Mouse (Mus musculus): Measurements from ENCODE around the gene Gosr1. TPM values are rescaled to one million over a fixed set of nuclear protein-coding genes. Genes with fewer than 3 reads are reported as not detected.
A peak's percentile ranks its signal among the peaks of the same experiment; 100 is the strongest.

Gene Gosr1
- polyA plus RNA-seq, 1 experiment from 2014 or later: 32.7 TPM

- H3K9me3 ChIP-seq (ENCODE audit: control insufficient read depth, low read length): no peaks in the 10 kb centered on the region
- H3K36me3 ChIP-seq (ENCODE audit: control insufficient read depth, insufficient read depth, low read length): peaks cover 5% of the 10 kb centered on the region
- H3K27me3 ChIP-seq (ENCODE audit: control insufficient read depth, insufficient read depth, low read length): no peaks in the 10 kb centered on the region
- no peak overlapping the region for H3K4me2 ChIP-seq (ENCODE audit: low read depth, severe bottlenecking)
- H3K27ac ChIP-seq (replicated peaks; ENCODE audit: low read depth, low read length): no peak overlapping the region
- no peak overlapping the region for H3K9ac ChIP-seq (ENCODE audit: low read length)
- ATAC-seq (ENCODE audit: insufficient number of reproducible peaks, low FRiP score, low TSS enrichment, low read depth): no peak
- 89% methylated on average over 6 of the region's 6 CpGs for WGBS
- H3K4me1 ChIP-seq (ENCODE audit: control insufficient read depth, insufficient read depth, low read length): no peaks in the 10 kb centered on the region
- H3K4me3 ChIP-seq (ENCODE audit: low read depth, low read length): no peak overlapping the region
- no peak for DNase-seq (ENCODE audit: low spot score)
Measured at GRCm38 (mm10) chr11:76797236-76797635, 33.9 kb upstream of the Gosr1 start.

- H3K9me3 ChIP-seq (ENCODE audit: control insufficient read depth, low read length): no peaks in the 10 kb centered on the region
- WGBS: 93% methylated on average over 5 of the region's 5 CpGs
- no peak overlapping the region for H3K9ac ChIP-seq (ENCODE audit: low read length)
- no peaks in the 10 kb centered on the region for H3K4me1 ChIP-seq (ENCODE audit: control insufficient read depth, insufficient read depth, low read length)
- peaks cover 5% of the 10 kb centered on the region for H3K36me3 ChIP-seq (ENCODE audit: control insufficient read depth, insufficient read depth, low read length)
- H3K27ac ChIP-seq (replicated peaks; ENCODE audit: low read depth, low read length): no peak overlapping the region
- no peaks in the 10 kb centered on the region for H3K27me3 ChIP-seq (ENCODE audit: control insufficient read depth, insufficient read depth, low read length)
- no peak overlapping the region for H3K4me3 ChIP-seq (ENCODE audit: low read depth, low read length)
- DNase-seq (ENCODE audit: low spot score) (no peak), ATAC-seq (ENCODE audit: insufficient number of reproducible peaks, low FRiP score, low TSS enrichment, low read depth) (no peak)
- H3K4me2 ChIP-seq (ENCODE audit: low read depth, severe bottlenecking): no peak overlapping the region
Measured at GRCm38 (mm10) chr11:76795326-76795725, 31.9 kb upstream of the Gosr1 start.

GRCm38 (mm10) chr11:76791331-76791730, 28.0 kb upstream of the Gosr1 start:
- WGBS: 88% methylated on average over 7 of the region's 7 CpGs

GRCm38 (mm10) chr11:76789252-76789651, 25.9 kb upstream of the Gosr1 start:
- H3K9ac ChIP-seq (ENCODE audit: low read length): no peak overlapping the region
- DNase-seq (ENCODE audit: low spot score): peak; percentile 71
- no peak for ATAC-seq (ENCODE audit: insufficient number of reproducible peaks, low FRiP score, low TSS enrichment, low read depth)
- no peaks in the 10 kb centered on the region for H3K27me3 ChIP-seq (ENCODE audit: control insufficient read depth, insufficient read depth, low read length)
- 97% methylated on average over 1 of the region's 1 CpGs for WGBS
- H3K27ac ChIP-seq (replicated peaks; ENCODE audit: low read depth, low read length): no peak overlapping the region
- H3K4me2 ChIP-seq (ENCODE audit: low read depth, severe bottlenecking): no peak overlapping the region
- H3K4me3 ChIP-seq (ENCODE audit: low read depth, low read length): no peak overlapping the region
- H3K9me3 ChIP-seq (ENCODE audit: control insufficient read depth, low read length): no peaks in the 10 kb centered on the region
- H3K36me3 ChIP-seq (ENCODE audit: control insufficient read depth, insufficient read depth, low read length): no peaks in the 10 kb centered on the region; the same call in 1 of the 2 replicates
- H3K4me1 ChIP-seq (ENCODE audit: control insufficient read depth, insufficient read depth, low read length): no peaks in the 10 kb centered on the region

More at GRCm38 (mm10) chr11:76791331-76791730, 28.0 kb upstream of the Gosr1 start:
- Histone ChIP-seq H3K4me1 (ENCODE audit: control insufficient read depth, insufficient read depth, low read length) (no peaks in the 10 kb centered on the region), H3K4me3 (ENCODE audit: low read depth, low read length) (no peak overlapping the region), H3K9ac (ENCODE audit: low read length) (no peak overlapping the region), H3K27me3 (ENCODE audit: control insufficient read depth, insufficient read depth, low read length) (no peaks in the 10 kb centered on the region), H3K9me3 (ENCODE audit: control insufficient read depth, low read length) (no peaks in the 10 kb centered on the region), H3K4me2 (ENCODE audit: low read depth, severe bottlenecking) (no peak overlapping the region), H3K36me3 (ENCODE audit: control insufficient read depth, insufficient read depth, low read length) (no peaks in the 10 kb centered on the region; the same call in 1 of the 2 replicates), H3K27ac (replicated peaks; ENCODE audit: low read depth, low read length) (no peak overlapping the region)
- DNase-seq (ENCODE audit: low spot score): no peak
- no peak for ATAC-seq (ENCODE audit: insufficient number of reproducible peaks, low FRiP score, low TSS enrichment, low read depth)

GRCm38 (mm10) chr11:76775533-76775932, 12.2 kb upstream of the Gosr1 start:
- DNase-seq (ENCODE audit: low spot score) (no peak), ATAC-seq (ENCODE audit: insufficient number of reproducible peaks, low FRiP score, low TSS enrichment, low read depth) (no peak)
- H3K27ac ChIP-seq (replicated peaks; ENCODE audit: low read depth, low read length): no peak overlapping the region
- no peak overlapping the region for H3K9ac ChIP-seq (ENCODE audit: low read length)
- no peaks in the 10 kb centered on the region for H3K9me3 ChIP-seq (ENCODE audit: control insufficient read depth, low read length)
- no peaks in the 10 kb centered on the region for H3K4me1 ChIP-seq (ENCODE audit: control insufficient read depth, insufficient read depth, low read length)
- H3K27me3 ChIP-seq (ENCODE audit: control insufficient read depth, insufficient read depth, low read length): no peaks in the 10 kb centered on the region
- H3K36me3 ChIP-seq (ENCODE audit: control insufficient read depth, insufficient read depth, low read length): no peaks in the 10 kb centered on the region
- no peak overlapping the region for H3K4me2 ChIP-seq (ENCODE audit: low read depth, severe bottlenecking)
- WGBS: 83% methylated on average over 8 of the region's 8 CpGs
- H3K4me3 ChIP-seq (ENCODE audit: low read depth, low read length): no peak overlapping the region

- ATAC-seq (ENCODE audit: insufficient number of reproducible peaks, low FRiP score, low TSS enrichment, low read depth) (no peak), DNase-seq (ENCODE audit: low spot score) (no peak)
- Histone ChIP-seq H3K4me1 (ENCODE audit: control insufficient read depth, insufficient read depth, low read length) (no peaks in the 10 kb centered on the region), H3K9me3 (ENCODE audit: control insufficient read depth, low read length) (no peaks in the 10 kb centered on the region), H3K27me3 (ENCODE audit: control insufficient read depth, insufficient read depth, low read length) (no peaks in the 10 kb centered on the region), H3K9ac (ENCODE audit: low read length) (no peak overlapping the region), H3K4me2 (ENCODE audit: low read depth, severe bottlenecking) (no peak overlapping the region), H3K36me3 (ENCODE audit: control insufficient read depth, insufficient read depth, low read length) (no peaks in the 10 kb centered on the region), H3K27ac (replicated peaks; ENCODE audit: low read depth, low read length) (no peak overlapping the region), H3K4me3 (ENCODE audit: low read depth, low read length) (no peak overlapping the region)
- WGBS: 78% methylated on average over 3 of the region's 3 CpGs
Measured at GRCm38 (mm10) chr11:76773811-76774210, 10.4 kb upstream of the Gosr1 start.

GRCm38 (mm10) chr11:76770566-76770965, 7.2 kb upstream of the Gosr1 start:
- no peak overlapping the region for H3K9ac ChIP-seq (ENCODE audit: low read length)
- 88% methylated on average over 5 of the region's 5 CpGs for WGBS
- H3K4me1 ChIP-seq (ENCODE audit: control insufficient read depth, insufficient read depth, low read length): no peaks in the 10 kb centered on the region
- no peaks in the 10 kb centered on the region for H3K36me3 ChIP-seq (ENCODE audit: control insufficient read depth, insufficient read depth, low read length)
- no peaks in the 10 kb centered on the region for H3K27me3 ChIP-seq (ENCODE audit: control insufficient read depth, insufficient read depth, low read length)
- no peak overlapping the region for H3K4me2 ChIP-seq (ENCODE audit: low read depth, severe bottlenecking)
- DNase-seq (ENCODE audit: low spot score): no peak
- no peak overlapping the region for H3K4me3 ChIP-seq (ENCODE audit: low read depth, low read length)
- no peak overlapping the region for H3K27ac ChIP-seq (replicated peaks; ENCODE audit: low read depth, low read length)
- ATAC-seq (ENCODE audit: insufficient number of reproducible peaks, low FRiP score, low TSS enrichment, low read depth): no peak
- no peaks in the 10 kb centered on the region for H3K9me3 ChIP-seq (ENCODE audit: control insufficient read depth, low read length)

GRCm38 (mm10) chr11:76763741-76764122, 353 bp upstream of the Gosr1 start:
- Histone ChIP-seq H3K9me3 (ENCODE audit: control insufficient read depth, low read length) (no peaks in the 10 kb centered on the region), H3K27me3 (ENCODE audit: control insufficient read depth, insufficient read depth, low read length) (no peaks in the 10 kb centered on the region), H3K36me3 (ENCODE audit: control insufficient read depth, insufficient read depth, low read length) (peaks cover 6% of the 10 kb centered on the region; the same call in 1 of the 2 replicates), H3K4me1 (ENCODE audit: control insufficient read depth, insufficient read depth, low read length) (no peaks in the 10 kb centered on the region), H3K27ac (replicated peaks; ENCODE audit: low read depth, low read length) (no peak overlapping the region), H3K9ac (ENCODE audit: low read length) (no peak overlapping the region), H3K4me2 (ENCODE audit: low read depth, severe bottlenecking) (peak overlapping the region; percentile 24; the same call in 1 of the 2 replicates), H3K4me3 (ENCODE audit: low read depth, low read length) (no peak overlapping the region)
- 12% methylated on average over 4 of the region's 4 CpGs for WGBS
- ATAC-seq (ENCODE audit: insufficient number of reproducible peaks, low FRiP score, low TSS enrichment, low read depth) (no peak), DNase-seq (ENCODE audit: low spot score) (no peak)

GRCm38 (mm10) chr11:76752276-76752675, 11.1 kb downstream of the Gosr1 start:
- Histone ChIP-seq H3K9ac (ENCODE audit: low read length) (no peak overlapping the region), H3K27me3 (ENCODE audit: control insufficient read depth, insufficient read depth, low read length) (no peaks in the 10 kb centered on the region), H3K36me3 (ENCODE audit: control insufficient read depth, insufficient read depth, low read length) (peaks cover 17% of the 10 kb centered on the region), H3K27ac (replicated peaks; ENCODE audit: low read depth, low read length) (no peak overlapping the region), H3K9me3 (ENCODE audit: control insufficient read depth, low read length) (no peaks in the 10 kb centered on the region), H3K4me2 (ENCODE audit: low read depth, severe bottlenecking) (no peak overlapping the region), H3K4me3 (ENCODE audit: low read depth, low read length) (no peak overlapping the region), H3K4me1 (ENCODE audit: control insufficient read depth, insufficient read depth, low read length) (no peaks in the 10 kb centered on the region)
- DNase-seq (ENCODE audit: low spot score) (no peak), ATAC-seq (ENCODE audit: insufficient number of reproducible peaks, low FRiP score, low TSS enrichment, low read depth) (no peak)
- 94% methylated on average over 3 of the region's 3 CpGs for WGBS
